In genomic region chr7:35064286-35065258, GRCm38 (mm10) we compare ENCODE assay signal across 9 mouse cellular contexts. TPM values are rescaled to one million over a fixed set of nuclear protein-coding genes. Genes with fewer than 3 reads are reported as not detected.
DNase-seq lines count a peak whose midpoint lies in the region; ATAC-seq and TF ChIP-seq lines count a peak whose summit lies in the region.
"Had no signal": no experiment of that assay in that cellular context is flagged by ENCODE, and none has a peak within 500 bp of the region (broad histone marks: within the 10 kb centered on the region; RNA-seq: fewer than 3 reads in every experiment).

No protein-coding gene starts in this region.

- no peak overlapping the region for H3K4me2 ChIP-seq in kidney, postnatal 0 days (ENCODE audit: low read length)
- no peak overlapping the region for H3K4me2 ChIP-seq in lung, embryonic 16.5 days (ENCODE audit: low read depth, low read length)

- no peaks in the 10 kb centered on the region for H3K4me1 ChIP-seq in kidney, postnatal 0 days (replicated peaks; ENCODE audit: insufficient read depth, low read length)
- no peaks in the 10 kb centered on the region; the same call in none of the 2 replicates for H3K4me1 ChIP-seq in bone marrow, adult 2 months (ENCODE audit: control insufficient read depth, insufficient read depth, low read length)
- H3K4me1 ChIP-seq in lung, embryonic 16.5 days (replicated peaks; ENCODE audit: control insufficient read depth, insufficient read depth, low read length), result 0 out of 2 replicates have a peak, but pooled peaks cover 4% of the 10 kb centered on the region

- H3K9me3 ChIP-seq in kidney, postnatal 0 days (replicated peaks; ENCODE audit: low read length), result no peaks in the 10 kb centered on the region
- H3K9me3 ChIP-seq in lung, embryonic 16.5 days (ENCODE audit: control insufficient read depth, low read length), result 0 out of 2 replicates have a peak, but pooled peaks cover 2% of the 10 kb centered on the region

- H3K27me3 ChIP-seq in kidney, postnatal 0 days (ENCODE audit: insufficient read depth, low read length), result no peaks in the 10 kb centered on the region
- H3K27me3 ChIP-seq in lung, embryonic 16.5 days (ENCODE audit: control insufficient read depth, insufficient read depth, low read depth, low read length), result no peaks in the 10 kb centered on the region

- TF ChIP-seq POLR2A in bone marrow, adult 2 months (IDR thresholded peaks at IDR 0.05; ENCODE audit: borderline replicate concordance, control insufficient read depth, low read depth, low read length), result no peak

- ATAC-seq in kidney, postnatal 0 days (replicated peaks; ENCODE audit: low FRiP score, low read depth), result no peak
- ATAC-seq in lung, embryonic 16.5 days (ENCODE audit: low read depth), result peak; percentile 95
- no peak for ATAC-seq in megakaryocyte-erythroid progenitor cell, adult 5-6 weeks (replicated peaks; ENCODE audit: low FRiP score, low TSS enrichment, poor library complexity, severe bottlenecking)

- TF ChIP-seq CTCF in kidney, postnatal 0 days (IDR thresholded peaks at IDR 0.05; ENCODE audit: low read depth), result no peak
- TF ChIP-seq CTCF in bone marrow, adult 2 months (IDR thresholded peaks at IDR 0.05; ENCODE audit: control insufficient read depth, insufficient read depth, low read length), result no peak

- no peak overlapping the region for H3K27ac ChIP-seq in kidney, postnatal 0 days
- H3K27ac ChIP-seq in bone marrow, adult 2 months (ENCODE audit: control insufficient read depth, insufficient read depth, low read depth, low read length, poor library complexity), result peak overlapping the region; percentile 62
- H3K27ac ChIP-seq in lung, embryonic 16.5 days (ENCODE audit: low read length), result peak overlapping the region; percentile 26
- H3K27ac ChIP-seq: liver, embryonic 14.5 days had no signal

- no peak overlapping the region for H3K4me3 ChIP-seq in kidney, postnatal 0 days (replicated peaks; ENCODE audit: low read depth, low read length)
- no peak overlapping the region for H3K4me3 ChIP-seq in bone marrow, adult 2 months (replicated peaks; ENCODE audit: control insufficient read depth, low read depth, low read length)
- H3K4me3 ChIP-seq in lung, embryonic 16.5 days (ENCODE audit: low read length), result no peak overlapping the region

- WGBS in kidney, postnatal 0 days, result 73% methylated on average over 14 of the region's 14 CpGs
- WGBS in bone marrow, adult 2 months, result 46% methylated on average over 14 of the region's 14 CpGs
- WGBS in lung, embryonic 16.5 days, result 62% methylated on average over 14 of the region's 14 CpGs

- peak; percentile 64 for DNase-seq in kidney, postnatal 0 days (ENCODE audit: low spot score)
- DNase-seq in kidney, adult 9 months, result no peak
- peak; percentile 76 for DNase-seq in Muller cell, postnatal 12 days (ENCODE audit: inconsistent ontology term)
- DNase-seq in embryo, embryonic 10.5 days (ENCODE audit: low spot score), result no peak
- no peak for DNase-seq in urinary bladder, postnatal 25 days (ENCODE audit: low spot score)

- H3K36me3 ChIP-seq in kidney, postnatal 0 days (ENCODE audit: insufficient read depth, low read length), result no peaks in the 10 kb centered on the region
- no peaks in the 10 kb centered on the region for H3K36me3 ChIP-seq in lung, embryonic 16.5 days (ENCODE audit: control insufficient read depth, insufficient read depth, low read length)

- H3K9ac ChIP-seq in kidney, postnatal 0 days (ENCODE audit: low read depth, low read length), result no peak overlapping the region
- no peak overlapping the region for H3K9ac ChIP-seq in lung, embryonic 16.5 days (ENCODE audit: low read length)
- H3K9ac ChIP-seq: liver, embryonic 14.5 days had no signal

RNA-seq across cellular contexts. Expression of gene Cebpg, which starts 8.2 kb away (rescaled TPM):
- 30.8 and 32.4 TPM in 2 replicates for polyA plus RNA-seq in kidney, postnatal 0 days (2015; fragmentation: Nextera tagmentation; extraction: Ambion mirVana)
- 15.2 and 18.2 TPM in 2 replicates for polyA plus RNA-seq in bone marrow, adult 2 months (2011; ENCODE audit: insufficient read depth, insufficient read length, low replicate concordance, missing spikeins)
- 37.5 and 38.7 TPM in 2 replicates for polyA plus RNA-seq in lung, embryonic 16.5 days (2015; fragmentation: Nextera tagmentation; extraction: Ambion mirVana)
- total RNA-seq in megakaryocyte-erythroid progenitor cell, adult 5-6 weeks (2014; fragmentation: Nextera tagmentation), result 20.7 and 21.9 TPM in 2 replicates
- 30.2 and 54.0 TPM in 2 replicates for total RNA-seq in megakaryocyte-erythroid progenitor cell, adult 5-6 weeks (2017)

RNA-seq across cellular contexts. Expression of gene Cebpa, which starts 54.5 kb away (rescaled TPM):
- polyA plus RNA-seq in kidney, postnatal 0 days (2015; fragmentation: Nextera tagmentation; extraction: Ambion mirVana), result 1.9 and 2.3 TPM in 2 replicates
- polyA plus RNA-seq in bone marrow, adult 2 months (2011; ENCODE audit: insufficient read depth, insufficient read length, low replicate concordance, missing spikeins), result 8.9 and 14.2 TPM in 2 replicates
- 7.5 and 9.4 TPM in 2 replicates for polyA plus RNA-seq in lung, embryonic 16.5 days (2015; fragmentation: Nextera tagmentation; extraction: Ambion mirVana)
- total RNA-seq in megakaryocyte-erythroid progenitor cell, adult 5-6 weeks (2014; fragmentation: Nextera tagmentation), result 0.37 and 1.6 TPM in 2 replicates
- 1.9 TPM in 1 of 2 replicates, not detected in the other for total RNA-seq in megakaryocyte-erythroid progenitor cell, adult 5-6 weeks (2017)

Comparison
In these comparisons a context has a peak if more than half of its experiments do, and no peak if none do; other contexts are left out.
1. DNase-seq: peak in kidney, postnatal 0 days (single experiment) and Muller cell, postnatal 12 days (single experiment); none in kidney, adult 9 months (single experiment), embryo, embryonic 10.5 days (single experiment) and urinary bladder, postnatal 25 days (single experiment).